Mouse (Mus musculus): Measurements from ENCODE around the gene Ctbp2. TPM values are rescaled to one million over a fixed set of nuclear protein-coding genes. Genes with fewer than 3 reads are reported as not detected.

The Ctbp2 gene
- total RNA-seq, 2 experiments from 2014 or later: 23.9 to 44.7 TPM

GRCm38 (mm10) chr7:133093731-133094130, 30.4 kb downstream of the Ctbp2 start:
- no peak for ATAC-seq (replicated peaks; ENCODE audit: low FRiP score, low TSS enrichment, poor library complexity, severe bottlenecking)

- no peak for ATAC-seq (replicated peaks; ENCODE audit: low FRiP score, low TSS enrichment, poor library complexity, severe bottlenecking)
Measured at GRCm38 (mm10) chr7:133090641-133091040, 33.5 kb downstream of the Ctbp2 start.

- ATAC-seq (replicated peaks; ENCODE audit: low FRiP score, low TSS enrichment, poor library complexity, severe bottlenecking): no peak
Measured at GRCm38 (mm10) chr7:133089621-133090260, 34.4 kb downstream of the Ctbp2 start.

GRCm38 (mm10) chr7:133088830-133089261, 35.3 kb downstream of the Ctbp2 start:
- no peak for ATAC-seq (replicated peaks; ENCODE audit: low FRiP score, low TSS enrichment, poor library complexity, severe bottlenecking)

GRCm38 (mm10) chr7:133088411-133088810, 35.7 kb downstream of the Ctbp2 start:
- ATAC-seq (replicated peaks; ENCODE audit: low FRiP score, low TSS enrichment, poor library complexity, severe bottlenecking): no peak

GRCm38 (mm10) chr7:133085408-133085807, 38.7 kb downstream of the Ctbp2 start:
- no peak for ATAC-seq (replicated peaks; ENCODE audit: low FRiP score, low TSS enrichment, poor library complexity, severe bottlenecking)

GRCm38 (mm10) chr7:133083936-133084614, 40.1 kb downstream of the Ctbp2 start:
- no peak for ATAC-seq (replicated peaks; ENCODE audit: low FRiP score, low TSS enrichment, poor library complexity, severe bottlenecking)

- ATAC-seq (replicated peaks; ENCODE audit: low FRiP score, low TSS enrichment, poor library complexity, severe bottlenecking): no peak
Measured at GRCm38 (mm10) chr7:133078929-133079328, 45.2 kb downstream of the Ctbp2 start.

- no peak for ATAC-seq (replicated peaks; ENCODE audit: low FRiP score, low TSS enrichment, poor library complexity, severe bottlenecking)
Measured at GRCm38 (mm10) chr7:133074462-133075133, 49.6 kb downstream of the Ctbp2 start.

- no peak for ATAC-seq (replicated peaks; ENCODE audit: low FRiP score, low TSS enrichment, poor library complexity, severe bottlenecking)
Measured at GRCm38 (mm10) chr7:133073147-133073651, 51.0 kb downstream of the Ctbp2 start.

GRCm38 (mm10) chr7:133072535-133072934, 51.6 kb downstream of the Ctbp2 start:
- ATAC-seq (replicated peaks; ENCODE audit: low FRiP score, low TSS enrichment, poor library complexity, severe bottlenecking): no peak

- no peak for ATAC-seq (replicated peaks; ENCODE audit: low FRiP score, low TSS enrichment, poor library complexity, severe bottlenecking)
Measured at GRCm38 (mm10) chr7:133067321-133067841, 56.8 kb downstream of the Ctbp2 start.

- ATAC-seq (replicated peaks; ENCODE audit: low FRiP score, low TSS enrichment, poor library complexity, severe bottlenecking): no peak
Measured at GRCm38 (mm10) chr7:133066776-133067175, 57.4 kb downstream of the Ctbp2 start.

- ATAC-seq (replicated peaks; ENCODE audit: low FRiP score, low TSS enrichment, poor library complexity, severe bottlenecking): no peak
Measured at GRCm38 (mm10) chr7:133062055-133062454, 62.1 kb downstream of the Ctbp2 start.

GRCm38 (mm10) chr7:133060170-133060569, 64.0 kb downstream of the Ctbp2 start:
- no peak for ATAC-seq (replicated peaks; ENCODE audit: low FRiP score, low TSS enrichment, poor library complexity, severe bottlenecking)

- no peak for ATAC-seq (replicated peaks; ENCODE audit: low FRiP score, low TSS enrichment, poor library complexity, severe bottlenecking)
Measured at GRCm38 (mm10) chr7:133059517-133060104, 64.5 kb downstream of the Ctbp2 start.

GRCm38 (mm10) chr7:133059150-133059509, 65.0 kb downstream of the Ctbp2 start:
- ATAC-seq (replicated peaks; ENCODE audit: low FRiP score, low TSS enrichment, poor library complexity, severe bottlenecking): no peak

GRCm38 (mm10) chr7:133058496-133059149, 65.5 kb downstream of the Ctbp2 start:
- no peak for ATAC-seq (replicated peaks; ENCODE audit: low FRiP score, low TSS enrichment, poor library complexity, severe bottlenecking)

GRCm38 (mm10) chr7:133056924-133057323, 67.2 kb downstream of the Ctbp2 start:
- no peak for ATAC-seq (replicated peaks; ENCODE audit: low FRiP score, low TSS enrichment, poor library complexity, severe bottlenecking)
